Mouse (Mus musculus): Measurements from ENCODE around the gene Prss8.

GRCm38 (mm10) chr7:127899997-127900396 is 29.9 kb downstream of the Prss8 start:
- TF ChIP-seq CTCF (IDR thresholded peaks at IDR 0.05; ENCODE audit: control insufficient read depth, insufficient read depth, insufficient replicate concordance, low read depth, low read length) (no peak), POLR2A (IDR thresholded peaks at IDR 0.05; ENCODE audit: control insufficient read depth, low read depth, low read length) (no peak)
